Mouse (Mus musculus): Measurements from ENCODE around the gene Brinp1.

GRCm38 (mm10) chr4:68767393-68767792 lies 186.8 kb downstream of the Brinp1 start:
- TF ChIP-seq GATA1 (IDR thresholded peaks at IDR 0.05; ENCODE audit: low read length) (no peak), TAL1 (IDR thresholded peaks at IDR 0.05; ENCODE audit: low read length) (no peak)
